Mouse (Mus musculus) hindbrain, embryonic 11.5 days (tissue): ENCODE measurements around the gene Nfix. TPM values are rescaled to one million over a fixed set of nuclear protein-coding genes. Genes with fewer than 3 reads are reported as not detected.
A peak's percentile ranks its signal among the peaks of the same experiment; 100 is the strongest.

ENCODE experiments used
- ATAC-seq: fragments of 200-750 bp; cut with Nextera tagmentation; 2 replicates; pipeline ENCODE4 v1.8.0; 2017; ENCODE audit warnings: mild to moderate bottlenecking, moderate TSS enrichment, moderate library complexity; ENCODE audit not compliant: low FRiP score
- DNase-seq: peaks from one replicate; pipeline ENCODE4 v3.0.0-alpha.2; 2015; ENCODE audit warnings: low spot score
- H3K27ac ChIP-seq: fragments of 300-500 bp; sonication (generic); 2 replicates; pipeline ENCODE4 v1.5.1; 2014; ENCODE audit warnings: mild to moderate bottlenecking, low read depth, low read length
- H3K27me3 ChIP-seq: fragments of 300-500 bp; sonication (generic); 2 replicates; pipeline ENCODE4 v1.6.1; 2014; ENCODE audit warnings: mild to moderate bottlenecking, low read length, moderate library complexity, mixed read lengths; ENCODE audit not compliant: control insufficient read depth, insufficient read depth
- H3K36me3 ChIP-seq: fragments of 300-500 bp; sonication (generic); 2 replicates; pipeline ENCODE4 v1.6.1; 2014; ENCODE audit warnings: mild to moderate bottlenecking, low read length, moderate library complexity, mixed read lengths; ENCODE audit not compliant: control insufficient read depth, insufficient read depth
- H3K4me1 ChIP-seq: fragments of 300-500 bp; sonication (generic); replicated peaks from 2 replicates; pipeline ENCODE4 v1.6.1; 2014; ENCODE audit warnings: low read length, mixed read lengths; ENCODE audit not compliant: control insufficient read depth, insufficient read depth
- H3K4me2 ChIP-seq: fragments of 300-500 bp; sonication (generic); replicated peaks from 2 replicates; pipeline ENCODE4 v1.6.1; 2014; ENCODE audit warnings: mild to moderate bottlenecking, low read depth, low read length
- H3K4me3 ChIP-seq: fragments of 300-500 bp; sonication (generic); 2 replicates; pipeline ENCODE4 v1.5.1; 2014; ENCODE audit warnings: low read depth, low read length
- H3K9ac ChIP-seq: fragments of 300-500 bp; sonication (generic); 2 replicates; pipeline ENCODE4 v1.6.1; 2014; ENCODE audit warnings: low read depth, low read length
- H3K9me3 ChIP-seq: fragments of 300-500 bp; sonication (generic); 2 replicates; pipeline ENCODE4 v1.6.1; 2016; ENCODE audit warnings: low read length; ENCODE audit not compliant: control insufficient read depth
- WGBS: fragments of 180-500 bp; shearing (Covaris S2); extraction: QIAGEN DNeasy Blood & Tissue Kit; methylation state at CpG from one replicate; pipeline ENCODE4 v1.1.7; 2014; 5-methylcytosine and 5-hydroxymethylcytosine counted together
- polyA plus RNA-seq: library from polyadenylated mRNA; unstranded; fragments of >200 nt; fragmentation: Nextera tagmentation; extraction: Ambion mirVana; gene quantifications from 2 replicates; pipeline ENCODE4 v1.2.1, GENCODE M21; 2014

Nfix gene
- polyA plus RNA-seq, 1 experiment from 2014 or later, result 3.0 TPM

GRCm38 (mm10) chr8:84699861-84700322 lies 100.3 kb downstream of the Nfix start:
- Histone ChIP-seq H3K27me3 (peaks cover 41% of the 10 kb centered on the region), H3K9me3 (no peaks in the 10 kb centered on the region), H3K4me3 (no peak overlapping the region), H3K27ac (no peak overlapping the region), H3K9ac (no peak overlapping the region), H3K4me2 (no peak overlapping the region), H3K36me3 (no peaks in the 10 kb centered on the region), H3K4me1 (peaks cover 4% of the 10 kb centered on the region; the same call in 1 of the 2 replicates)
- no peak for ATAC-seq
- WGBS, result 70% methylated on average over 7 of the region's 7 CpGs
- DNase-seq, result peak; percentile 54

- H3K36me3 ChIP-seq, result no peaks in the 10 kb centered on the region
- H3K27ac ChIP-seq, result no peak overlapping the region
- H3K9ac ChIP-seq, result no peak overlapping the region
- no peak overlapping the region for H3K4me2 ChIP-seq
- DNase-seq (no peak), ATAC-seq (no peak)
- 92% methylated on average over 9 of the region's 9 CpGs for WGBS
- peaks cover 32% of the 10 kb centered on the region for H3K27me3 ChIP-seq
- H3K4me3 ChIP-seq, result no peak overlapping the region
- peaks cover 2% of the 10 kb centered on the region; the same call in 1 of the 2 replicates for H3K4me1 ChIP-seq
- H3K9me3 ChIP-seq, result no peaks in the 10 kb centered on the region
These were observed 101.2 kb downstream of the Nfix start for GRCm38 (mm10) chr8:84698929-84699401.

- 89% methylated on average over 5 of the region's 5 CpGs for WGBS
- Histone ChIP-seq H3K9me3 (no peaks in the 10 kb centered on the region), H3K27me3 (peaks cover 25% of the 10 kb centered on the region), H3K4me2 (no peak overlapping the region), H3K4me3 (no peak overlapping the region), H3K36me3 (no peaks in the 10 kb centered on the region), H3K9ac (no peak overlapping the region), H3K4me1 (no peaks in the 10 kb centered on the region), H3K27ac (no peak overlapping the region)
- DNase-seq, result no peak
- ATAC-seq, result no peak
These were observed 101.9 kb downstream of the Nfix start for GRCm38 (mm10) chr8:84698288-84698687.

DNA sequence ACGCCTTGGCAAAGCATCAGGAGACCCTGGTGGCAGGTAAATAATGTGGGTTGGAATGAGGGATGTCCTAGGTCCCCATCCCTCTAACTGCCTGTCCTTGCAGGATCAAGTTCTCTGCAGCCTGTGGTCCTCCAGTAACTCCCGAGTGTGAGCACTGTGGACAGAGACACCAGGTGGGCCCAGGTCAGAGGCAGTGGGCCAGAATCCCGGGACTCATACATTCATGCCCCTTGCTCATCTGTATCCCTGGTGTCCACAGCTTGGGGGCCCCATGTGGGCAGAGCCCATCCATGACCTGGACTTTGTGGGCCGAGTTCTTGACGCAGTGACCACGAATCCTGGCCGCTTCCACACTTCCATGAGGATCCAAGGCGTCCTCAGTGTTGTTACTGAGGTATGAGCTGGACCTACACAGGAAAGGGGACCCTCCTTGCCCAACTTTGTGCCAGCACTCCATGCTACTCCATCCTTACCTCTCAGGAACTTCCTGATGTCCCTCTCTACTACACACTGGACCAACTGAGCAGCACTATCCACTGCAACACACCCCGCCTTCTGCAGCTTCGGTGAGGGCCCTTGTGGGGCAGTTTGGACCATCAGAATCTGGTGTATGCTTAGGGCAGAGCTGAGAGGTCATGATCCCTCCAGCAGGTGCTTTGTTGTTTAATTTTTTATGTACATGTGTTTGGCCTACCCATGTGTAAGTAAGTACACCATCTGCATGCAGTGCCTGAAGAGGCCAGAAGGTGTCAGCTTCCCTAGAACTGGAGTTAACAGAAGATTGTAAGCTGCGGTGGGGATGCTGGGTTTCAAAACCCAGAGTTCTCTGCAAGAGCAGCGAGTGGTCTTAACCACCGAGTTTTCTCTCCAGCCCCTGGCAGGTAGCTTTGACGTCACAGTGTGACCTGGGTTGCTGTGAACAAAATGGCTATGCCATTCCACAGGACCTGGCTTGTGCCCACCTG lies 102.7 kb downstream of the Nfix start:
- 0 out of 2 replicates have a peak, but pooled peaks have one; percentile 28 for ATAC-seq
- no peaks in the 10 kb centered on the region for H3K4me1 ChIP-seq
- H3K27me3 ChIP-seq, result peaks cover 17% of the 10 kb centered on the region
- no peak overlapping the region for H3K9ac ChIP-seq
- H3K36me3 ChIP-seq, result no peaks in the 10 kb centered on the region
- peak; percentile 43 for DNase-seq
- no peak overlapping the region for H3K4me3 ChIP-seq
- H3K27ac ChIP-seq, result no peak overlapping the region
- H3K4me2 ChIP-seq, result no peak overlapping the region
- H3K9me3 ChIP-seq, result no peaks in the 10 kb centered on the region
- 90% methylated on average over 14 of the region's 14 CpGs for WGBS

DNA sequence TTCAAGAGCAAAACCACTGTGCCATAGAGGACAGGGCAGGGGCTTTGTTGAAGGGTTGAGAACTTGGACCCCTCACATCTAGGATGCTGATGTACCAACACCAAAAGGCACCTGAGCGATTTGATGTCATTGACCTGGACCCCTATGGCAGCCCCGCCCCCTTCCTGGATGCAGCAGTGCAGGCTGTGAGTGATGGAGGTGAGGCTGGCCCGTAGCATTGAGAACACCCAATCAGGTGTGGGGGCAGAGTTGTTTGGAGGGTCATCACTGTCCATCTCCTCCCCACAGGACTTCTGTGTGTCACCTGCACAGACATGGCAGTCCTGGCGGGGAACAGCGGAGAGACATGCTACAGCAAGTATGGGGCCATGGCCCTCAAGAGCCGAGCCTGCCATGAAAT lies 105.0 kb downstream of the Nfix start:
- whole genome bisulfite sequencing, result 96% methylated on average over 6 of the region's 6 CpGs
- Histone ChIP-seq H3K9me3 (no peaks in the 10 kb centered on the region), H3K9ac (no peak overlapping the region), H3K4me1 (no peaks in the 10 kb centered on the region), H3K27ac (no peak overlapping the region), H3K4me3 (no peak overlapping the region), H3K27me3 (no peaks in the 10 kb centered on the region), H3K36me3 (no peaks in the 10 kb centered on the region), H3K4me2 (no peak overlapping the region)
- DNase-seq, result no peak
- no peak for ATAC-seq

GRCm38 (mm10) chr8:84693332-84693731 lies 106.8 kb downstream of the Nfix start:
- no peaks in the 10 kb centered on the region for H3K36me3 ChIP-seq
- no peak for ATAC-seq
- H3K27me3 ChIP-seq, result no peaks in the 10 kb centered on the region
- H3K4me2 ChIP-seq, result no peak overlapping the region
- WGBS, result 82% methylated on average over 4 of the region's 4 CpGs
- no peaks in the 10 kb centered on the region for H3K4me1 ChIP-seq
- no peak overlapping the region for H3K9ac ChIP-seq
- H3K27ac ChIP-seq, result no peak overlapping the region
- no peak overlapping the region for H3K4me3 ChIP-seq
- no peak for DNase-seq
- H3K9me3 ChIP-seq, result no peaks in the 10 kb centered on the region

GRCm38 (mm10) chr8:84689091-84689915 lies 110.8 kb downstream of the Nfix start:
- Histone ChIP-seq H3K4me3 (peak overlapping the region; percentile 63), H3K4me1 (0 out of 2 replicates have a peak, but pooled peaks cover 2% of the 10 kb centered on the region), H3K9me3 (no peaks in the 10 kb centered on the region), H3K9ac (peak overlapping the region; percentile 77), H3K27ac (no peak overlapping the region), H3K27me3 (no peaks in the 10 kb centered on the region), H3K4me2 (peak overlapping the region; percentile 93), H3K36me3 (no peaks in the 10 kb centered on the region)
- ATAC-seq (peak; percentile 86), DNase-seq (peak; percentile 87)
- WGBS, result under 1% methylated on average over 47 of the region's 47 CpGs

GRCm38 (mm10) chr8:84687705-84688100 lies 112.4 kb downstream of the Nfix start, which contains the start of gene Nacc1:
Nacc1 (minus strand) TSS chr8:84687862.
- ATAC-seq (peak; percentile 77), DNase-seq (peak; percentile 92)
- H3K36me3 ChIP-seq, result no peaks in the 10 kb centered on the region
- H3K9me3 ChIP-seq, result no peaks in the 10 kb centered on the region
- H3K4me1 ChIP-seq, result 0 out of 2 replicates have a peak, but pooled peaks cover 2% of the 10 kb centered on the region
- H3K9ac ChIP-seq, result peak within 1 kb of the TSS; percentile 86
- under 1% methylated on average over 33 of the region's 37 CpGs for WGBS
- H3K27me3 ChIP-seq, result no peaks in the 10 kb centered on the region
- H3K4me2 ChIP-seq, result peak within 1 kb of the TSS; percentile 79
- H3K4me3 ChIP-seq, result peak within 1 kb of the TSS; percentile 76
- H3K27ac ChIP-seq, result peak within 1 kb of the TSS; percentile 84
